Mouse (Mus musculus): ENCODE measurements around the gene Atxn2. TPM values are rescaled to one million over a fixed set of nuclear protein-coding genes. Genes with fewer than 3 reads are reported as not detected.

Atxn2 gene
- polyA plus RNA-seq, 1 experiment, result 71.9 TPM

GRCm38 (mm10) chr5:121837441-121838340 lies 126.6 kb downstream of the Atxn2 start, which contains the start of gene Sh2b3:
TSS of gene Sh2b3 (minus strand) at chr5:121837646.
- peaks cover 16% of the 10 kb centered on the region; the same call in 1 of the 2 replicates for H3K4me1 ChIP-seq (ENCODE audit: control insufficient read depth, insufficient read depth, insufficient read length)
- H3K36me3 ChIP-seq (ENCODE audit: control insufficient read depth, insufficient read depth, low read length), result no peaks in the 10 kb centered on the region
- TF ChIP-seq CTCF (IDR thresholded peaks at IDR 0.05; ENCODE audit: extremely low read depth, insufficient read depth, insufficient read length, insufficient replicate concordance), result no peak
- TF ChIP-seq POLR2A (IDR thresholded peaks at IDR 0.05; ENCODE audit: low read depth, low read length), result no peak
- no peaks in the 10 kb centered on the region for H3K27me3 ChIP-seq (ENCODE audit: control insufficient read depth, insufficient read depth, low read length)
- WGBS, result under 1% methylated on average over 35 of the region's 35 CpGs
- H3K27ac ChIP-seq (ENCODE audit: insufficient read depth, low read length), result peak within 1 kb of the TSS; percentile 99
- peak in 1 of 2 experiments; percentile 65 for DNase-seq (ENCODE audit: low read depth in 1 of 2, low spot score in 2 of 2)
- peak within 1 kb of the TSS; percentile 74 for H3K4me3 ChIP-seq (ENCODE audit: extremely low read depth, insufficient read depth, insufficient read length)

- WGBS, result under 1% methylated on average over 46 of the region's 46 CpGs
- Histone ChIP-seq H3K27ac (ENCODE audit: insufficient read depth, low read length) (peak overlapping the region; percentile 96), H3K36me3 (ENCODE audit: control insufficient read depth, insufficient read depth, low read length) (no peaks in the 10 kb centered on the region), H3K27me3 (ENCODE audit: control insufficient read depth, insufficient read depth, low read length) (no peaks in the 10 kb centered on the region), H3K4me3 (ENCODE audit: extremely low read depth, insufficient read depth, insufficient read length) (peak overlapping the region; percentile 58), H3K4me1 (ENCODE audit: control insufficient read depth, insufficient read depth, insufficient read length) (peaks cover 16% of the 10 kb centered on the region; the same call in 1 of the 2 replicates)
- TF ChIP-seq CTCF (IDR thresholded peaks at IDR 0.05; ENCODE audit: extremely low read depth, insufficient read depth, insufficient read length, insufficient replicate concordance) (no peak), POLR2A (IDR thresholded peaks at IDR 0.05; ENCODE audit: low read depth, low read length) (peak; percentile 14)
- DNase-seq (ENCODE audit: low read depth in 1 of 2, low spot score in 2 of 2), result peak; percentile 65 to 82
These were observed 127.4 kb downstream of the Atxn2 start for GRCm38 (mm10) chr5:121838341-121839127.

- Histone ChIP-seq H3K36me3 (ENCODE audit: control insufficient read depth, insufficient read depth, low read length) (no peaks in the 10 kb centered on the region), H3K27me3 (ENCODE audit: control insufficient read depth, insufficient read depth, low read length) (no peaks in the 10 kb centered on the region), H3K4me1 (ENCODE audit: control insufficient read depth, insufficient read depth, insufficient read length) (peaks cover 16% of the 10 kb centered on the region; the same call in 1 of the 2 replicates), H3K27ac (ENCODE audit: insufficient read depth, low read length) (peak overlapping the region; percentile 96), H3K4me3 (ENCODE audit: extremely low read depth, insufficient read depth, insufficient read length) (peak overlapping the region; percentile 58; the same call in 1 of the 2 replicates)
- 23% methylated on average over 7 of the region's 7 CpGs for WGBS
- DNase-seq (ENCODE audit: low read depth in 1 of 2, low spot score in 2 of 2), result no peak
- TF ChIP-seq POLR2A (IDR thresholded peaks at IDR 0.05; ENCODE audit: low read depth, low read length), result no peak
- TF ChIP-seq CTCF (IDR thresholded peaks at IDR 0.05; ENCODE audit: extremely low read depth, insufficient read depth, insufficient read length, insufficient replicate concordance), result no peak
These were observed 128.0 kb downstream of the Atxn2 start for GRCm38 (mm10) chr5:121839128-121839473.

GRCm38 (mm10) chr5:121841516-121841915 lies 130.4 kb downstream of the Atxn2 start:
- Histone ChIP-seq H3K4me1 (ENCODE audit: control insufficient read depth, insufficient read depth, insufficient read length) (peaks cover 16% of the 10 kb centered on the region; the same call in 1 of the 2 replicates), H3K27ac (ENCODE audit: insufficient read depth, low read length) (no peak overlapping the region; the same call in 1 of the 2 replicates), H3K36me3 (ENCODE audit: control insufficient read depth, insufficient read depth, low read length) (no peaks in the 10 kb centered on the region), H3K27me3 (ENCODE audit: control insufficient read depth, insufficient read depth, low read length) (no peaks in the 10 kb centered on the region), H3K4me3 (ENCODE audit: extremely low read depth, insufficient read depth, insufficient read length) (no peak overlapping the region)
- TF ChIP-seq POLR2A (IDR thresholded peaks at IDR 0.05; ENCODE audit: low read depth, low read length) (no peak), CTCF (IDR thresholded peaks at IDR 0.05; ENCODE audit: extremely low read depth, insufficient read depth, insufficient read length, insufficient replicate concordance) (no peak)
- DNase-seq (ENCODE audit: low read depth in 1 of 2, low spot score in 2 of 2), result no peak
- WGBS, result 95% methylated on average over 9 of the region's 9 CpGs

GRCm38 (mm10) chr5:121841973-121842372 lies 130.8 kb downstream of the Atxn2 start:
- Histone ChIP-seq H3K4me3 (ENCODE audit: extremely low read depth, insufficient read depth, insufficient read length) (no peak overlapping the region), H3K27me3 (ENCODE audit: control insufficient read depth, insufficient read depth, low read length) (no peaks in the 10 kb centered on the region), H3K4me1 (ENCODE audit: control insufficient read depth, insufficient read depth, insufficient read length) (peaks cover 16% of the 10 kb centered on the region; the same call in 1 of the 2 replicates), H3K27ac (ENCODE audit: insufficient read depth, low read length) (peak overlapping the region; percentile 32; the same call in 1 of the 2 replicates), H3K36me3 (ENCODE audit: control insufficient read depth, insufficient read depth, low read length) (no peaks in the 10 kb centered on the region)
- 42% methylated on average over 10 of the region's 10 CpGs for WGBS
- TF ChIP-seq POLR2A (IDR thresholded peaks at IDR 0.05; ENCODE audit: low read depth, low read length) (no peak), CTCF (IDR thresholded peaks at IDR 0.05; ENCODE audit: extremely low read depth, insufficient read depth, insufficient read length, insufficient replicate concordance) (no peak)
- no peak for DNase-seq (ENCODE audit: low read depth in 1 of 2, low spot score in 2 of 2)

GRCm38 (mm10) chr5:121842665-121843118 lies 131.6 kb downstream of the Atxn2 start:
- no peaks in the 10 kb centered on the region for H3K36me3 ChIP-seq (ENCODE audit: control insufficient read depth, insufficient read depth, low read length)
- TF ChIP-seq CTCF (IDR thresholded peaks at IDR 0.05; ENCODE audit: extremely low read depth, insufficient read depth, insufficient read length, insufficient replicate concordance) (peak; percentile 98), POLR2A (IDR thresholded peaks at IDR 0.05; ENCODE audit: low read depth, low read length) (no peak)
- no peaks in the 10 kb centered on the region for H3K27me3 ChIP-seq (ENCODE audit: control insufficient read depth, insufficient read depth, low read length)
- peak overlapping the region; percentile 62; the same call in 1 of the 2 replicates for H3K4me3 ChIP-seq (ENCODE audit: extremely low read depth, insufficient read depth, insufficient read length)
- H3K27ac ChIP-seq (ENCODE audit: insufficient read depth, low read length), result peak overlapping the region; percentile 32; the same call in 1 of the 2 replicates
- DNase-seq (ENCODE audit: low read depth in 1 of 2, low spot score in 2 of 2), result peak in 1 of 2 experiments; percentile 81
- WGBS, result 2% methylated on average over 33 of the region's 33 CpGs
- H3K4me1 ChIP-seq (ENCODE audit: control insufficient read depth, insufficient read depth, insufficient read length), result peaks cover 16% of the 10 kb centered on the region; the same call in 1 of the 2 replicates
